Mouse (Mus musculus): ENCODE results near the gene Igf1r. TPM values are rescaled to one million over a fixed set of nuclear protein-coding genes. Genes with fewer than 3 reads are reported as not detected.

Igf1r gene
- total and polyA plus RNA-seq, 3 experiments = 4.3 to 9.1 (median 6.1) TPM

- H3K4me1 ChIP-seq (ENCODE audit: insufficient read depth, low read depth, low read length) = no peaks in the 10 kb centered on the region
- TF ChIP-seq GATA2 (IDR thresholded peaks at IDR 0.05; ENCODE audit: borderline replicate concordance, low read depth, low read length) (no peak), GATA1 (IDR thresholded peaks at IDR 0.05; ENCODE audit: borderline replicate concordance, low read length) (no peak), CTCF (IDR thresholded peaks at IDR 0.05; ENCODE audit: low read depth, low read length) (no peak), TAL1 (conservative IDR thresholded peaks at IDR 0.05; ENCODE audit: low read depth, low read length) (no peak), POLR2AphosphoS5 (IDR thresholded peaks at IDR 0.05; ENCODE audit: insufficient replicate concordance, low read depth, low read length) (no peak)
- peaks cover 16% of the 10 kb centered on the region for H3K9me3 ChIP-seq (replicated peaks)
- H3K27me3 ChIP-seq (ENCODE audit: insufficient read depth, low read length) = peaks cover 15% of the 10 kb centered on the region
- H3K4me3 ChIP-seq (ENCODE audit: low read depth, low read length) = no peak overlapping the region
- no peak for DNase-seq (ENCODE audit: low spot score)
- no peaks in the 10 kb centered on the region for H3K36me3 ChIP-seq (replicated peaks)
- no peak for ATAC-seq (ENCODE audit: extremely low read depth, insufficient number of reproducible peaks, low FRiP score, poor library complexity, severe bottlenecking)
These were observed 118.4 kb downstream of the Igf1r start for GRCm38 (mm10) chr7:68071050-68071449.

DNA sequence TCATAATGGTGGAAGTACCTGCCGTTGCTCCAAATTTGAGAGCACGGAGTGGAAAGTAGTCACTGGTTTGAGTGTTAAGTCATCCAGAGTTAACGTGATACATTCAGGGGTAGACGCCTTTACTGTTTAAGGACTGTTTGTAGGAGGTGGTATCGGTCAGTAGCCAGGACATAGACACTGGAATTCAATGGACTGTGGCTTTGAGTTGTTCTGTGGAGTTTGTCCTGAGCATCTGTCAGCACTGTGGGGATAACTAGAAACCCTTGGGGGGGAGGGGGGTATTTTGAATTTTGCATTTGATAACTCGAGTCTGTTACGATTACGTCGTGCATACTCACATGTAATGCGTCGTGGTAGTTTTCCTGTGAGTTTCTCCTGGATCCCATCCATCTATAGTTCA, 119.1 kb downstream of the Igf1r start:
- peaks cover 16% of the 10 kb centered on the region for H3K9me3 ChIP-seq (replicated peaks)
- DNase-seq (ENCODE audit: low spot score) = no peak
- H3K27me3 ChIP-seq (ENCODE audit: insufficient read depth, low read length) = peaks cover 14% of the 10 kb centered on the region
- H3K4me3 ChIP-seq (ENCODE audit: low read depth, low read length) = no peak overlapping the region
- TF ChIP-seq POLR2AphosphoS5 (IDR thresholded peaks at IDR 0.05; ENCODE audit: insufficient replicate concordance, low read depth, low read length) = no peak
- TF ChIP-seq CTCF (IDR thresholded peaks at IDR 0.05; ENCODE audit: low read depth, low read length) = no peak
- no peak for TF ChIP-seq GATA1 (IDR thresholded peaks at IDR 0.05; ENCODE audit: borderline replicate concordance, low read length)
- TF ChIP-seq GATA2 (IDR thresholded peaks at IDR 0.05; ENCODE audit: borderline replicate concordance, low read depth, low read length) = no peak
- TF ChIP-seq TAL1 (conservative IDR thresholded peaks at IDR 0.05; ENCODE audit: low read depth, low read length) = no peak
- no peaks in the 10 kb centered on the region for H3K4me1 ChIP-seq (ENCODE audit: insufficient read depth, low read depth, low read length)
- no peaks in the 10 kb centered on the region for H3K36me3 ChIP-seq (replicated peaks)
- no peak for ATAC-seq (ENCODE audit: extremely low read depth, insufficient number of reproducible peaks, low FRiP score, poor library complexity, severe bottlenecking)

DNA sequence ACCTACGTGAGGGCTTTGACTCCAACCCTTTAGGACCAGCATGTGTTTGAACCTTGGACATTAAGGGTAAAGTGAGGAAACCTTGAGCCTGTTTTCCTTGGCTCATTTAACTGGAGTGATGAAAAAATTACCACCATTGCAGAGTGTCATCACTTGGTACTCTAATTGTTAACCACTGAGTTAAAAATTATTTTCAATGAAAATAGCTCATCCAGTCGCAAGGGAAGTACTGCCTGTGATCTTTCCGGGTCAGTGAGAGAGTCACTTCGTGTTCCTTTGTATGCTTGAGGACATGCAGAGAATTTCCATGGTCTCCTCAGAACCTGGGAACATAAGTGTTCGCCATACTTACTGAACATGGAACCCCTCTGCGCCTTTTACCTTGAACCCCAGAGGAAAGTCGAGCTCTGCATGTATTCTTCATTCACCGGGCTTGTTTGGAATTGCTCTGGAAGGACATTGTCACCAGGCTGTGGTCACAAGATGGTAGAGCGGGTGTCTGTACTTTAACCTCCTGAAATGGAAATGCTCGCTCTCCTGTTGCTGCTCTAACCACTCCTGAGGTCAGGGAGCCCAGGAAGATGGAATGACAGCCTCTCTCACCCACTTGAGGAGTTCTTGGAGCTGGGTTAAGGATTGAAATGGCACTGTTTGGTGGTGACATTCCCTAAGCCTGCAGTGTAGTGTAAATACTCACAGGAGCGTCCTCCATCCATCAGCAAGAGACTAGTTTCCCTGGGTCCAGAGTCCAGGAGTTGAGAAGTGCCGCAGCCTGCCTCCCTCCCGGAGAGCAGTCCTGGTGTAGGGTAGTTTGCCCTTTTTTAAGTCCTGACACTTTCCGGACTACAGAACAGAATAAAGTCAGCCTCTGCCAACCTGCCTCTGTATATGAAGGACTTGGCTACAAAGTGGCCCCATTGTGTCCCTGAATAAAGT, 120.2 kb downstream of the Igf1r start:
- Histone ChIP-seq H3K36me3 (replicated peaks) (no peaks in the 10 kb centered on the region), H3K27me3 (ENCODE audit: insufficient read depth, low read length) (peaks cover 11% of the 10 kb centered on the region), H3K4me3 (ENCODE audit: low read depth, low read length) (no peak overlapping the region), H3K4me1 (ENCODE audit: insufficient read depth, low read depth, low read length) (no peaks in the 10 kb centered on the region), H3K9me3 (replicated peaks) (peaks cover 13% of the 10 kb centered on the region)
- ATAC-seq (ENCODE audit: extremely low read depth, insufficient number of reproducible peaks, low FRiP score, poor library complexity, severe bottlenecking) = no peak
- DNase-seq (ENCODE audit: low spot score) = no peak
- TF ChIP-seq GATA2 (IDR thresholded peaks at IDR 0.05; ENCODE audit: borderline replicate concordance, low read depth, low read length) = no peak
- no peak for TF ChIP-seq CTCF (IDR thresholded peaks at IDR 0.05; ENCODE audit: low read depth, low read length)
- no peak for TF ChIP-seq TAL1 (conservative IDR thresholded peaks at IDR 0.05; ENCODE audit: low read depth, low read length)
- no peak for TF ChIP-seq GATA1 (IDR thresholded peaks at IDR 0.05; ENCODE audit: borderline replicate concordance, low read length)
- no peak for TF ChIP-seq POLR2AphosphoS5 (IDR thresholded peaks at IDR 0.05; ENCODE audit: insufficient replicate concordance, low read depth, low read length)

- Histone ChIP-seq H3K4me3 (ENCODE audit: low read depth, low read length) (no peak overlapping the region), H3K36me3 (replicated peaks) (no peaks in the 10 kb centered on the region), H3K27me3 (ENCODE audit: insufficient read depth, low read length) (peaks cover 11% of the 10 kb centered on the region), H3K9me3 (replicated peaks) (peaks cover 13% of the 10 kb centered on the region), H3K4me1 (ENCODE audit: insufficient read depth, low read depth, low read length) (no peaks in the 10 kb centered on the region)
- ATAC-seq (ENCODE audit: extremely low read depth, insufficient number of reproducible peaks, low FRiP score, poor library complexity, severe bottlenecking) = no peak
- DNase-seq (ENCODE audit: low spot score) = no peak
- no peak for TF ChIP-seq CTCF (IDR thresholded peaks at IDR 0.05; ENCODE audit: low read depth, low read length)
- no peak for TF ChIP-seq TAL1 (conservative IDR thresholded peaks at IDR 0.05; ENCODE audit: low read depth, low read length)
- no peak for TF ChIP-seq GATA2 (IDR thresholded peaks at IDR 0.05; ENCODE audit: borderline replicate concordance, low read depth, low read length)
- TF ChIP-seq POLR2AphosphoS5 (IDR thresholded peaks at IDR 0.05; ENCODE audit: insufficient replicate concordance, low read depth, low read length) = no peak
- TF ChIP-seq GATA1 (IDR thresholded peaks at IDR 0.05; ENCODE audit: borderline replicate concordance, low read length) = no peak
These were observed 120.8 kb downstream of the Igf1r start for GRCm38 (mm10) chr7:68073460-68073806.

- H3K27me3 ChIP-seq (ENCODE audit: insufficient read depth, low read length) = peaks cover 11% of the 10 kb centered on the region
- ATAC-seq (ENCODE audit: extremely low read depth, insufficient number of reproducible peaks, low FRiP score, poor library complexity, severe bottlenecking) (no peak), DNase-seq (ENCODE audit: low spot score) (no peak)
These were observed 122.1 kb downstream of the Igf1r start for GRCm38 (mm10) chr7:68074748-68075147.

GRCm38 (mm10) chr7:68075401-68075800, 122.8 kb downstream of the Igf1r start:
- TF ChIP-seq POLR2AphosphoS5 (IDR thresholded peaks at IDR 0.05; ENCODE audit: insufficient replicate concordance, low read depth, low read length) (no peak), GATA1 (IDR thresholded peaks at IDR 0.05; ENCODE audit: borderline replicate concordance, low read length) (no peak), CTCF (IDR thresholded peaks at IDR 0.05; ENCODE audit: low read depth, low read length) (no peak), TAL1 (conservative IDR thresholded peaks at IDR 0.05; ENCODE audit: low read depth, low read length) (no peak), GATA2 (IDR thresholded peaks at IDR 0.05; ENCODE audit: borderline replicate concordance, low read depth, low read length) (no peak)
- ATAC-seq (ENCODE audit: extremely low read depth, insufficient number of reproducible peaks, low FRiP score, poor library complexity, severe bottlenecking) (no peak), DNase-seq (ENCODE audit: low spot score) (no peak)
- H3K4me3 ChIP-seq (ENCODE audit: low read depth, low read length) = no peak overlapping the region
- peaks cover 13% of the 10 kb centered on the region for H3K9me3 ChIP-seq (replicated peaks)
- H3K36me3 ChIP-seq (replicated peaks) = no peaks in the 10 kb centered on the region
- no peaks in the 10 kb centered on the region for H3K4me1 ChIP-seq (ENCODE audit: insufficient read depth, low read depth, low read length)
- H3K27me3 ChIP-seq (ENCODE audit: insufficient read depth, low read length) = peaks cover 11% of the 10 kb centered on the region

More at GRCm38 (mm10) chr7:68074748-68075147, 122.1 kb downstream of the Igf1r start:
- TF ChIP-seq POLR2AphosphoS5 (IDR thresholded peaks at IDR 0.05; ENCODE audit: insufficient replicate concordance, low read depth, low read length) (no peak), TAL1 (conservative IDR thresholded peaks at IDR 0.05; ENCODE audit: low read depth, low read length) (no peak), CTCF (IDR thresholded peaks at IDR 0.05; ENCODE audit: low read depth, low read length) (no peak), GATA1 (IDR thresholded peaks at IDR 0.05; ENCODE audit: borderline replicate concordance, low read length) (no peak), GATA2 (IDR thresholded peaks at IDR 0.05; ENCODE audit: borderline replicate concordance, low read depth, low read length) (no peak)
- no peak overlapping the region for H3K4me3 ChIP-seq (ENCODE audit: low read depth, low read length)
- no peaks in the 10 kb centered on the region for H3K36me3 ChIP-seq (replicated peaks)
- H3K4me1 ChIP-seq (ENCODE audit: insufficient read depth, low read depth, low read length) = no peaks in the 10 kb centered on the region
- H3K9me3 ChIP-seq (replicated peaks) = peaks cover 13% of the 10 kb centered on the region
